Mouse (Mus musculus) natural killer cell, adult 2 months (primary cell): ENCODE data around the gene C1qtnf2.

Source experiments
- DNase-seq, 2 experiments: peaks; one replicate each; pipeline ENCODE4 v3.0.0; 2022; ENCODE audit warnings: low spot score in 2 of 2

The C1qtnf2 gene

DNA sequence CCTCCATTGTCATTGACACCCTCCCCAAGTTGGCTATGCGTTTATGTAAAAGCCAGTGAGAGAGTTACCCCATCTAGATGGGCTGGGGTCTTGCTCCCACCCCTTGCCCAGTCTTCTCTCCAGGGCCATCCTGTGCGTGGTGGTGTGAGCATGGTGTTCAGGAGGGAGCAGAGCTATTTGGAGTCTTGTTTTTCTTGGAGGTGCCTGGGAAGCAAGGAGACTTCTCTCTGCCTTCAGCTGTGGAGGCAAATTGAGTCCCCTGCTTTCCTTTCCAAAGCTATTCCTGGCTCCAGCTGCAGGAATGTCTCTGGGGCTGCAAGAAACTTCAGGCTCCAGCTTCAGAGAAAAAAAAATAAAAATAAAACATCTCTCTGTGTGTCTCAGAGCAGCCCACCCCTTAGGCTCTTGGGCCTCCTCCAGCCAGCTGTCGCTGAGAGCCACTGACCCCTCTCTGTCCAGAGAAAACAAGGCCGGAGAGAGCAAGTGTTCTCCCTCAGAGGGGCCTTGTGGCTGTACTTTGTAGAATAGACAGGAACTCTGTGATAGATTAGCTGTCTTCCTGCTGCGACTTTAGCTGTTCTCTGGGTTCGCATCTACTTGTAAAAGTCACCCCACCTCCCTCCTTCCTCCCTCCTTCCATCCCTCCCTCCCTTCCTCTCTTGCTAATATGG lies 9.2 kb downstream of the C1qtnf2 start:
- no peak for DNase-seq

DNA sequence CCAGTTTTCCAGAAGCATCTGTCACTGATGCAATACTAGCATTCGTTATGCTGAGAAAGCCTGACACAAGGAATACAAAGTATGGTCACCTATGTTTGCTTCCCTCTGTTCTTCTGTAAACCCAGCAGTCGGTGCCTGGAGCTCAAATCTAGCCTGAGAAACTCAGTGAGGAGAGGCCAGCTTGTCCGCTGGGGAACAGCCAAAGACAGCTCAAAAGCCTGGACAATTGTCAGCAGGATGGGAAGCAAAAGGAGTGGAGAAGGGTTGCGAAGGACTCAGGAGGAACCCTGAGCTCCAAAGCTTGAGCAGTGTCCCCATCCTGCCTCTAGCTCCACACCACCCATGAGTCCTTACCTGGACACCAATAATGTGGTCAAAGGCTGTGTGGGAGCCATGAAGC lies 10.0 kb downstream of the C1qtnf2 start:
- no peak for DNase-seq

DNA sequence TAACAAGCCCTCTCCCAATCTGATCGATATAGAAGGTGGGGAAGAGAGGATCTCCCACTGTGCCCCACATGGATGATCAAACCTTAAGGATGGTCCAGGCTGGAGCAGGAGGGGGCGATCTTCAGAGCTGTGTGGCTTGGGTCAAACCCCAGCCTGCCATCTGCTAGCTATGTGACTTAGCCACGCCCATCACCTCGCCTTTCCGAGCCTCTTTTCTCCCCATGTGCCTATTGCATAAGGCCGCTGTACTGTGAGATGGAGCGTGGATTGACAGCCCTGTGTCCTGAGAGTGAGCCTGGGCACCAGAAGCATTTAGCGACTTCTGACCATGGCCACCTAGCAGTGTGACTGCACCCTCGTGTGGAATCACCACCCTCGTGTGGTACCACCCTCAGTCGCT lies 10.6 kb downstream of the C1qtnf2 start:
- DNase-seq = no peak

- no peak for DNase-seq
These were observed 11.8 kb downstream of the C1qtnf2 start for GRCm38 (mm10) chr11:43485855-43486254.

DNA sequence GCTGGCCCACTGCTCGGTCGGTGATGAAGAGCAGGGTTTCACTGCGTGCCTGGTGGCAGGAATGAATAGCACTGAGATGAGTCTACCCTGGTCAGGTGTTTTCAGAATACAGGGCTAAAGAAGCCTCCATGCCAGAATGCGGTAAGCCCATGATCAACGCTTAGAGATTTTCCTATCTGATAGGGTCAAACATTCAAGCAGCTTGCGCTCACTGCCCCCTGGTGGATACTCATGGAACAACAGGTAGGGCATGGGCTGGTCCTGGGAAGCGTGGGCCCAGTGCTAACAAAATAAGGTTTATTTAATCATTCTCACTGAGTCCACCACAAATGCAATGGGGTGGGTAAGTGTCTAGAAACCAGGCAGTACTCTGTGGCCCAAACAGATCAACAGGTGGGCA lies 18.6 kb downstream of the C1qtnf2 start:
- DNase-seq = peak; percentile 53 to 58

- peak; percentile 42 to 60 for DNase-seq
These were observed 19.8 kb downstream of the C1qtnf2 start for GRCm38 (mm10) chr11:43493815-43494409.

GRCm38 (mm10) chr11:43495037-43495436 lies 21.0 kb downstream of the C1qtnf2 start:
- no peak for DNase-seq

DNA sequence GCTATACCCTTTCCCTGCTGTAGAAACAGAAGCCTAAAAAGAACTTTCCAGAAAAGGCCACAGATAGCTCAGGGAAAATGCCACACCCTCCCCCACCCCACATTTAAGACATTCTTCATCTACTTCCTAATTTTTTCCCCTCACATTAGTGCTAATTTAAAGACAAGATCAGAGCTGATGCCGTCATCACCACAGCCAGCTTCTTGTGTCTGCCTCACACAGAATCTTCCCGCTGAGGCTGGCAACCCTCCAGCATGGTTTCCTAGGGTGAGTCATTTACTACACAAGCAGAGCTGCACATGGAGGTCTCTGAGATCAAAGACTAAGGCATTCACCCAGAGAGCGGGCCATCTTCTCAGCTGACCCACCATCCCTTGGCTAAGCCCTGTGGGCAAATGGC lies 21.5 kb downstream of the C1qtnf2 start:
- DNase-seq = no peak

DNA sequence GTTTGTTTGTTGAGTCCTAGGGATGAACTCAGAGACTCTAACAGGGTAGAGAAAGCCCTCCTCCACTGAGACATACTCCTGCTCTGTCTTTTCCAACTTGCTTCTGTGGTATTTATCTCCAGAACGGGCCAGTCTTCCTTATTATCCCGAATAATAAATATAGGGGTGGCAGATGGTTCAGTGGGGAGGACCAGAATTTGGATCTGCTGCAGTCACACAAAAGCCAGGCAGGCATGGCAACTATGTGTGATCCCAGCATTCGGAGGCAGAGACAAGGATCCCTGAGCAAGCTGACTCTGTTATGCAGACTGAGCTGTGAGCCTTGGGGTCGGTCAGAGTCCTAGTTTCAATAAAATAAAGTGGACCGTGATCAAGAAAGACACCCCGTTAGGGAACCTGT lies 27.2 kb downstream of the C1qtnf2 start:
- no peak for DNase-seq

- DNase-seq = no peak
These were observed 31.1 kb downstream of the C1qtnf2 start for GRCm38 (mm10) chr11:43505188-43505587.

- no peak for DNase-seq
These were observed 33.9 kb downstream of the C1qtnf2 start for GRCm38 (mm10) chr11:43507976-43508375.

DNA sequence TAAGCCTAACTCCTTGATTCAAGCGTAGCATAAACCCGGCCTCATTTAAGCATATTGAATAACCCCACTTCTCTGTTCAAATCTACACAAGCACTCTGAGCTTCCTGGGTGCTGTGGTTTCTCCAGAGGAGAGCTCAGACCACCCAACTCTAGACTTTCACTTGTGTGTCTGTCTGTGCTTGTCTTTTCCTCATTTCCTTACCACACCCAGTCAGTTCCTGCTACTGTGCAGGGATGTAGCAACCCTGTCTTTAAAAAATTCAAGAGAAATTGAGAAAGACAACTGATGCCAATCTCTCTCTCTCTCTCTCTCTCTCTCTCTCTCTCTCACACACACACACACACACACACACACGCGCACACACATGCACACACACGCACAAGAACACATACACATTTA lies 35.8 kb downstream of the C1qtnf2 start:
- DNase-seq = no peak

DNA sequence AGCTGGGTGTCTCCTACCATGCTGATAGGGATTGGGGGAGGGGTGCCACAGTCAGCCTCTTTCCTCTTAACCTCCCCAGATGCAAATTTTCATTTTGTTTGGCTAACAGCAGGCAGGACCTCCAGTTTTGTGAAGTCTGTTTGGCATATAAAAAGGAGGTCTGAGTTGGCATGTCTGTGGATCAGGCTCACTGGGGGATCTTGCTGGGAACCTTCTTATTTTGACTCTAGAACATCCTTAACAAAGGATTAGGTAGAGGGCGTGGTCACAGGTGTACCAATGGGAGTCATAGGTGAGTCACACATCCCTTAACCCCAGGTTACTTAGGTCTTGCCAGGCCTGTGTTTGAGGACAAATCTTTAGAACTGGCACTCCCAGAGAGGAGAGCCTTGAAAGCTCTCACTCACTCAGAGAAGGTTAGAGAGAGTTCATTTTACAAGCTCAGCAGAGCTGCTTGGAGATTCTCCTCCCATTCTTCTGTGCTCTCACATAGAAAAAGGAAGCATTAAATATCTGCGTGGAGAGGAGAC lies 38.6 kb downstream of the C1qtnf2 start:
- DNase-seq = no peak

GRCm38 (mm10) chr11:43516344-43517021 lies 42.4 kb downstream of the C1qtnf2 start:
- DNase-seq = no peak

GRCm38 (mm10) chr11:43517641-43518040 lies 43.6 kb downstream of the C1qtnf2 start:
- DNase-seq = no peak

GRCm38 (mm10) chr11:43518086-43518485 lies 44.0 kb downstream of the C1qtnf2 start:
- no peak for DNase-seq

DNA sequence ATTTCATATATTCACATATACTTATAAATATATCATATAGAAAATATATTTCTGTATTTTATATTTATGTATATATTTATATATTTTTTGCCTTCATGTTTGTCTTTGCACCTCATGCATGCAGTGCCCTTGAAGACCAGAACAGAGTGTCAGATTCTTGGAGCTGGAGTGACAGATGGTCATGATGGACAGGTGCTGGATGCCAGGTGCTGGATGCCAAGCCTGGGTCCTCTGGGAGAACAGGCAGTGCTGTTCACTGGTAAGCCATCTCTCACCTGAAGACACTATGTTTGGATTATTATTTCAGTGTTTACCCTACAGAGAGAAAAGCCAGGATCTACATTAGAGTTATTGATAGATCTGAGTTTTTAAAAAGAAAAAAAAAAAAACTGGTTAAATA lies 44.7 kb downstream of the C1qtnf2 start:
- no peak for DNase-seq

DNA sequence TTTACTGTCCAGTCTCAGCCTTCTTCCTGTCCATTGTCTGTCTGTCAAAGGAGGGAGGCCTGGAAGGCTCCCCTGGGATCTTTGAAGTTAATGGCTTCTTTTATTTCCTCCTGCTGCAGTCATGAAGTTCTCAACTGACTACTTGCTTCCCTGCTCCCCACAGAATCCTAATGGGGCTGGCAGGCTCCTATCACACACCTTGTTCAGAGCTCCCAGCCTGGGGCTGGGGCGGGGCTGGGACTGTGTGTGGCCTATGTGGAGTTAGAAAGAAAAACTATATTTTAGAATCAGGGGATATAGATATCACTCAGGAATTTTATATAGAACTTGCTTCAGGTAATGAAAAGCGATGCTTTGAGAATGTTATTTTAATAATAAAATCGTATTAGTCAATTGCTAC lies 46.4 kb downstream of the C1qtnf2 start:
- no peak for DNase-seq

DNA sequence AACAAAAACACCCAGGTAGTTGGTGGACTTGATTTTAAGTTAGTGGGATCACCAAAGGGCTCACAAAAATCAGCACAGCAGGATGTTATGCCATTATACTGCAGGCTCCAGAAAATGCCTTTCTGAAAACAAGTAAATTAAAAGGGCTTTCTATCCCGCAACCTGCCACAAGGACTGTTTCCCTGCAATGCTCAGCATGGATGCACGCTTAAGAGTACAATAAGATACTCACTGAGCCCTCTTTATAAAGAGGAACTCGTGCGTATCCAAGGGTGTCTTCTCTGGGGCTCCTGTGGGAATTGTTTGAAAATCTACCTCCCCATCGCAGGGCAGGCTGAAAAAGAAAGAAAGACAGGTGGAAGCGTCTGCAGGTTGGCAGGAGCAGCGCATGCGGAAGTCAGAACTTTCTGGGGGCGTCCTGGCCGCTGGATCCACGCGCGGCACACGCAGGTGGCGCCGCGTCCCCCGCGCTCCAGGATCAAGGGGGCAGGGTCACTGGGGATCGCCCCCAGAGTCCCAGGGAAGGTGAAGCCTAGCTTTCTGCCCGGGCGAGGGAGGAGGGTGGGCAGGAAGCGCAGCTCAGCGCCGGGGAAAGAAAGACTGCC lies 54.1 kb downstream of the C1qtnf2 start:
- DNase-seq = peak in 1 of 2 experiments; percentile 14

DNA sequence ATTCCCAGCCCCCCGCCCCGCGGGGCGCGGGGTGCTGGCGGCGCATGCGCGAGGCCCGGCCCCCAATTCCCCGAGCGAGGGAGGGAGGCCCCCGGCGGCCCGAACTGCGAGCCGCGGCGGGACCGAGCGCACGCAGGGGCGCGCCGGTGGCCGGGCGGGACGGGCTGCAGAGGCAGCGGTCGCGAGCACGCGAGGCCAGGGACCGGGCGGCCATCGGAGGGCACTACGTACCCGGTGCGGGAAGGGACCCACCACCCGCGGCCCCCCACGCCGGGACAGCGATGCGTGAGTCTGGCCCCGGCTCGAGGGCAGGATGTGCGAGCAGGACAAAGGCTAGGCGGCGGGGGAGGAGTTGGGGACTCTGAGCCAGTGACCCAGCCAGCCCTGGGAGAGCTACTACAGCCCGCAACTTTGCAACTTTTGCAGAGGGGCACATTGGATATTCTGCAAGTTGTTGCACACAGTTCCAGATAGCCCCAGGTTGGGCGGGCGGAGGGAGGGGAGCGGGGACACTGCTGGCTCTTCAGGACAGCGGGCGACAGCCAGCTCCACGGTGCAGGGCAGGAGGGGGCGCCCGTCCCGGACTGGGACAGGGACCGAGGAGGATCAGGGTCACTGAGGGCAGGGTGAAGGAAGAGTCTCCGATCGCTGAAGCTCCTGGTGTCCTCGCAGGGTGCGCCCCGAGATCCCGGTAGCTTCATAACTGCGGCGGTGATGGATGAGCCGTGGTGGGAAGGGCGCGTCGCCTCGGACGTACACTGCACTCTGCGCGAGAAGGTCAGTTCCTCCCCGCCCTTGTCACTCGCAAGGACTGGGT lies 54.8 kb downstream of the C1qtnf2 start, which contains the start of gene Ccnjl:
Gene Ccnjl (plus strand): TSS at position 102 of the 817 bp plus-strand sequence.
- DNase-seq = peak in 1 of 2 experiments; percentile 18

DNA sequence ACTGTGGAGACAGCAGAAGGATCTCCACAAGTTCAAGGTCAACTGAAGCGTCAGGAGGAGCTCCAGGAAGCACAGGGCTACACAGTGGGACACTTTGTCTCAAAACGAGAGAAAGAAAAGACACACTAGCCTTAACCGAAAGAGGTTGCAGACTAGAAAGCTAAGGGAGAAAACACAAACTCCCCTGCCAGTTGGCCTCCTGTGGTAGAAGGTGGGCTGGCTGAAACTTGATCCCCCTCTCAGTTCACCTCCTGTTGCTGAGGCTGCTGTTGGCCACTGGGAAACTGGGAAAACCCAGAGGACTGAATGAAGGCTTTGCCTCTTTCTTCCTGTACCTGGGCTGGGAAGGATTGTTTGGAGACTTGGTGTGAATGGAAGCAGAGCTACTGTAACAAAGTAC lies 56.0 kb downstream of the C1qtnf2 start:
- DNase-seq = no peak

GRCm38 (mm10) chr11:43531619-43532018 lies 57.5 kb downstream of the C1qtnf2 start:
- no peak for DNase-seq
